Mouse (Mus musculus): ENCODE measurements at regions not wholly inside any gene's neighbourhood (a gene's known extent, or its start where the extent isn't known, plus 50 kb on each side); places are given as distances from the start of the nearest gene placed in this dataset.

GRCm38 (mm10) chr3:9148605-9149004 lies 461.3 kb downstream of the Zfp704 start:
- TF ChIP-seq POLR2A (IDR thresholded peaks at IDR 0.05; ENCODE audit: control insufficient read depth, low read depth, low read length) (no peak), CTCF (IDR thresholded peaks at IDR 0.05; ENCODE audit: control insufficient read depth, insufficient read depth, insufficient replicate concordance, low read depth, low read length) (no peak)
